Mouse (Mus musculus) intestine, embryonic 16.5 days (tissue): ENCODE results near the gene Eif4g3. TPM values are rescaled to one million over a fixed set of nuclear protein-coding genes. Genes with fewer than 3 reads are reported as not detected.

Experiments
- ATAC-seq: fragments of 200-750 bp; cut with Nextera tagmentation; 2 replicates; pipeline ENCODE4 v1.8.0; 2017; ENCODE audit warnings: moderate TSS enrichment, moderate library complexity
- H3K27ac ChIP-seq: fragments of 300-500 bp; sonication (generic); 2 replicates; pipeline ENCODE4 v1.5.1; 2014; ENCODE audit warnings: mild to moderate bottlenecking, low read length
- H3K27me3 ChIP-seq: fragments of 300-500 bp; sonication (generic); replicated peaks from 2 replicates; pipeline ENCODE4 v1.6.1; 2014; ENCODE audit warnings: low read length, control low read depth, mixed read lengths; ENCODE audit not compliant: control insufficient read depth, insufficient read depth
- H3K36me3 ChIP-seq: fragments of 300-500 bp; sonication (generic); 2 replicates; pipeline ENCODE4 v1.6.1; 2014; ENCODE audit warnings: low read length, control low read depth; ENCODE audit not compliant: control insufficient read depth, insufficient read depth
- H3K4me1 ChIP-seq: fragments of 300-500 bp; sonication (generic); 2 replicates; pipeline ENCODE4 v1.6.1; 2014; ENCODE audit warnings: low read length, control low read depth, mixed read lengths; ENCODE audit not compliant: control insufficient read depth, insufficient read depth
- H3K4me2 ChIP-seq: fragments of 300-500 bp; sonication (generic); 2 replicates; pipeline ENCODE4 v1.6.1; 2014; ENCODE audit warnings: low read depth, low read length, control low read depth
- H3K4me3 ChIP-seq: fragments of 300-500 bp; sonication (generic); 2 replicates; pipeline ENCODE4 v1.5.1; 2014; ENCODE audit warnings: mild to moderate bottlenecking, low read length
- H3K9ac ChIP-seq: fragments of 300-500 bp; sonication (generic); 2 replicates; pipeline ENCODE4 v1.6.1; 2014; ENCODE audit warnings: low read depth, low read length
- H3K9me3 ChIP-seq: fragments of 300-500 bp; sonication (generic); 2 replicates; pipeline ENCODE4 v1.6.1; 2016; ENCODE audit warnings: low read length, control low read depth; ENCODE audit not compliant: control insufficient read depth
- WGBS: fragments of 180-500 bp; shearing (Covaris S2); extraction: QIAGEN DNeasy Blood & Tissue Kit; methylation state at CpG from one replicate; pipeline ENCODE4 v1.1.7; 2014; 5-methylcytosine and 5-hydroxymethylcytosine counted together
- polyA plus RNA-seq: library from polyadenylated mRNA; unstranded; fragments of >200 nt; fragmentation: Nextera tagmentation; extraction: Ambion mirVana; gene quantifications from 2 replicates; pipeline ENCODE4 v1.2.1, GENCODE M21; 2015

Eif4g3 gene
- polyA plus RNA-seq, 1 experiment from 2014 or later = 16.4 TPM

GRCm38 (mm10) chr4:138073086-138073485 is 80.3 kb downstream of the Eif4g3 start:
- whole genome bisulfite sequencing = 87% methylated on average over 11 of the region's 11 CpGs

DNA sequence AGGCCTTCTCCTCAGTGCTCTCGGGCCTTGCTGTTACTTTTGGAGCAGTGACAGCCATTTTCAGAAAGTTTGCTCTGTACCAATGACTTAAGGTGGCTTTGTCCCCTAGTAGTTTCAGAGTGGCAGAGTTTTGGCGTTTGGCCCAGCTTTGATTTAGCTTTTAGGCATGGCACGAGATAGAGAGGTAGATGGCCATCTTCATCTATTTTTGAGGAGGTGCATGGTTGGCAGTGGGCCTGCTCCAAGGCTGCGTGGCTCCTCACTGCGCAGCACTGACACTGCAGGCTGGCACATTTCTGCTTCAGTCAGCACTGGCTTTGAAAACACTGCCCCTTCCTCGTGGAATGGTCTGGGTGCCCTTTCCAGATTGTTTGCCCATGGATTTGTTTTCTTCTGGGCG is 80.7 kb downstream of the Eif4g3 start:
- Histone ChIP-seq H3K9me3 (no peaks in the 10 kb centered on the region), H3K4me3 (no peak overlapping the region), H3K4me1 (peaks cover 14% of the 10 kb centered on the region), H3K36me3 (no peaks in the 10 kb centered on the region), H3K9ac (no peak overlapping the region), H3K27ac (no peak overlapping the region), H3K27me3 (no peaks in the 10 kb centered on the region), H3K4me2 (no peak overlapping the region)
- no peak for ATAC-seq
- 71% methylated on average over 7 of the region's 7 CpGs for WGBS

More at GRCm38 (mm10) chr4:138073086-138073485, 80.3 kb downstream of the Eif4g3 start:
- Histone ChIP-seq H3K27ac (no peak overlapping the region), H3K4me2 (no peak overlapping the region), H3K4me3 (no peak overlapping the region), H3K36me3 (no peaks in the 10 kb centered on the region), H3K9me3 (no peaks in the 10 kb centered on the region), H3K9ac (no peak overlapping the region), H3K27me3 (no peaks in the 10 kb centered on the region), H3K4me1 (peaks cover 14% of the 10 kb centered on the region)
- no peak for ATAC-seq

- Histone ChIP-seq H3K27ac (no peak overlapping the region), H3K4me1 (peaks cover 8% of the 10 kb centered on the region), H3K36me3 (no peaks in the 10 kb centered on the region), H3K9me3 (no peaks in the 10 kb centered on the region), H3K9ac (no peak overlapping the region), H3K27me3 (no peaks in the 10 kb centered on the region), H3K4me2 (no peak overlapping the region), H3K4me3 (no peak overlapping the region)
- no peak for ATAC-seq
- 70% methylated on average over 6 of the region's 6 CpGs for WGBS
Measured at GRCm38 (mm10) chr4:138074896-138075584, 82.2 kb downstream of the Eif4g3 start.

- Histone ChIP-seq H3K4me2 (no peak overlapping the region), H3K4me3 (no peak overlapping the region), H3K36me3 (no peaks in the 10 kb centered on the region), H3K9ac (no peak overlapping the region), H3K27me3 (no peaks in the 10 kb centered on the region), H3K27ac (no peak overlapping the region), H3K4me1 (0 out of 2 replicates have a peak, but pooled peaks cover 4% of the 10 kb centered on the region), H3K9me3 (no peaks in the 10 kb centered on the region)
- peak; percentile 53 for ATAC-seq
- 76% methylated on average over 3 of the region's 3 CpGs for whole genome bisulfite sequencing
Measured at GRCm38 (mm10) chr4:138077663-138078295, 85.0 kb downstream of the Eif4g3 start.

DNA sequence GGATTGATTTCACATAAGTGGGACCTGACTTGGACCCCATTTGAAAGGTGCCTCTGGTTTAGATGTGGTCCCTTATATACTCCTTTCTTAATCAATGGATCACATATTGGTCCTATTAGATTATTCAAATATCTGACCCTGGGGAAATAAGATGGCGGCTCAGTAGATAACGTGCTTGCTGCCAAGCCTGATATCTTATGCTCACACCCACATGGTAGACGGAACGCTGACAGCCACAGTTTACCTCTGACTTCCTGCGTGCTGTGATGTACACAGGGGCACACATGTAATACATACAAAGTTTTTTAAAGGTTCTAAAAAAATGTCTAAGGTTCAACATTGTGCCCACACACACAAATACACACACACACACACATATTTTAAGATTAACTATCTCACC is 86.4 kb downstream of the Eif4g3 start:
- no peaks in the 10 kb centered on the region for H3K4me1 ChIP-seq
- WGBS = 90% methylated on average over 5 of the region's 5 CpGs
- H3K27me3 ChIP-seq = no peaks in the 10 kb centered on the region
- H3K9me3 ChIP-seq = no peaks in the 10 kb centered on the region
- no peak overlapping the region for H3K9ac ChIP-seq
- H3K36me3 ChIP-seq = no peaks in the 10 kb centered on the region
- H3K4me2 ChIP-seq = no peak overlapping the region
- no peak overlapping the region for H3K27ac ChIP-seq
- no peak for ATAC-seq
- H3K4me3 ChIP-seq = no peak overlapping the region

DNA sequence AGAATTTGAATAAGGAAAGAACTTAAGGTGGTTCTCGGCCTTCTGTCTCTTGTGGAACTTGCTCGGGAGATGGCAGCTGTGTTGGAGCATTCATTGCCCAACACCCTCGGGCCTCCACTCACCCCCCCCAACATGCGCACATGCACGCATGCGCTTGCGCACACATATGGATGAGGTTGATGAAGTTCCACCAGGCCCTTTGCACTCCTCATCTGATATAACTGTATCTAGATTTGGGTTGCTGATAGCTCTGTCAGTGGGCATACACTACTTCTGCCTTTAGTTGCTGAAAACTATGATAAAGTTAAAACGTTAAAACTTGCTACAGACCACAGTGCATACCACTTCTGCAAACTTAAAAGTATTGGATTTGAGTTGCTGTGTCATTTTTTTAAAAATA is 89.6 kb downstream of the Eif4g3 start:
- no peak overlapping the region for H3K4me3 ChIP-seq
- no peaks in the 10 kb centered on the region for H3K27me3 ChIP-seq
- H3K4me1 ChIP-seq = no peaks in the 10 kb centered on the region
- H3K27ac ChIP-seq = no peak overlapping the region
- no peaks in the 10 kb centered on the region for H3K36me3 ChIP-seq
- no peak for ATAC-seq
- H3K4me2 ChIP-seq = no peak overlapping the region
- H3K9ac ChIP-seq = no peak overlapping the region
- WGBS = 88% methylated on average over 8 of the region's 8 CpGs
- H3K9me3 ChIP-seq = no peaks in the 10 kb centered on the region

DNA sequence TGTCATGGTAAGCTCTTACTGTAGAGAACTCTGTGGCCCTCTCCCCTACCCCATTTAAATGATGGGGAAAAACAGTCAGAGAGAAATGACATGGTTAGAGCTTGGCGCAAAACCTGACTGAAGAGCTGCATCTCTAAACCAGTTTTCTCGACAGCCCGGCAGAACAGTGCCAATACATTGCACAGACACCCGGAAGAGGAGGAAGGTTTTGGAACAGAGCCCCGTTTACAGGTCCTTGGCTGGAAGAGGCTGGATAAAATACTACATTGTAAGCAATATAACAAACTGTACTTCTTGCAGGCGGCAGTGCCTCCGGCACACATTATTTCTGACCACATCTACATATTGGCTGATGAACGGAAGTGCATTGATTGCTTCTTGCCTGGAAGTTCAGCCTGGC is 91.3 kb downstream of the Eif4g3 start:
- Histone ChIP-seq H3K4me2 (no peak overlapping the region), H3K9ac (no peak overlapping the region), H3K4me3 (no peak overlapping the region), H3K9me3 (no peaks in the 10 kb centered on the region), H3K4me1 (no peaks in the 10 kb centered on the region), H3K36me3 (peaks cover 2% of the 10 kb centered on the region; the same call in 1 of the 2 replicates), H3K27ac (no peak overlapping the region), H3K27me3 (no peaks in the 10 kb centered on the region)
- no peak for ATAC-seq
- 75% methylated on average over 8 of the region's 8 CpGs for WGBS

DNA sequence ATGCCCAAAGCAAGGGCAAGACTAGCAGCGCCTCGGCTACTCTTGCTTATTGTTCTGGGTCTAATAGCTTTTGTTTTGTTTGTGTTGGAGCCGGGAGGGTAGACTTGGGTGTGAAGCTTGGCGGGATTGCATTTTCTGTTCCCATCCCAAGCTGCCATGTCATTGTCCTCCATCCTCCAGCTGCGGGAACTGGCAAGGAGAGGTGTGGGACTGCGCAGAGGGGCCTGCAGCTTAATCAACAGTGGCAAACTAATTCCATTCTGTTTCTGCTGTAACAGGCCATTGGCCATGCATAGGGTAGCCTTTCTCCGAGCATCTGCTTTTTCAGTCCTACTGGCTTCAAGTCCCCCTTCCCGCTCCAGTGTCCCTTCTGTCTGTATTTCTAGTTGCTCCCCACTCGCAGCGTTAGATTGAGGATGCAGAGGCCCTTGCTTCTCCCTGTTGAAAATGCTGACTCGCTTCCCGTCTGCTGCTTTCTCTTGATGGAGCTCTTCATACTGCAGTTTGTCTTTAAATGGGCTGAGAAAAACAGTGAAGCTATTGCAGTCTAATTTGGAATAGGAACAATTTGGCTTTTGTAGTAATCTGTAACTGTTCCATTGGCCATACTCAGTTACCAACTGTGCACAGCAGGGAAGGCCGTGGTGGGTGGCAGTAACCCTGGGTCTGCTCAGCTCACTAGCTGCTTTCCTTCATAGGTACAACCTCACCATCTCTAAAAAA is 92.2 kb downstream of the Eif4g3 start:
- no peak overlapping the region for H3K9ac ChIP-seq
- no peak overlapping the region for H3K27ac ChIP-seq
- H3K9me3 ChIP-seq = no peaks in the 10 kb centered on the region
- no peaks in the 10 kb centered on the region for H3K27me3 ChIP-seq
- no peak overlapping the region for H3K4me3 ChIP-seq
- no peaks in the 10 kb centered on the region for H3K4me1 ChIP-seq
- no peak overlapping the region for H3K4me2 ChIP-seq
- H3K36me3 ChIP-seq = peaks cover 2% of the 10 kb centered on the region; the same call in 1 of the 2 replicates
- 79% methylated on average over 13 of the region's 13 CpGs for WGBS
- no peak for ATAC-seq

GRCm38 (mm10) chr4:138086949-138087348 is 94.1 kb downstream of the Eif4g3 start:
- Histone ChIP-seq H3K36me3 (peaks cover 2% of the 10 kb centered on the region; the same call in 1 of the 2 replicates), H3K27me3 (no peaks in the 10 kb centered on the region), H3K27ac (no peak overlapping the region), H3K4me2 (no peak overlapping the region), H3K9me3 (no peaks in the 10 kb centered on the region), H3K9ac (no peak overlapping the region), H3K4me1 (no peaks in the 10 kb centered on the region), H3K4me3 (no peak overlapping the region)
- ATAC-seq = no peak
- 84% methylated on average over 5 of the region's 5 CpGs for WGBS
